In the genomic region with DNA sequence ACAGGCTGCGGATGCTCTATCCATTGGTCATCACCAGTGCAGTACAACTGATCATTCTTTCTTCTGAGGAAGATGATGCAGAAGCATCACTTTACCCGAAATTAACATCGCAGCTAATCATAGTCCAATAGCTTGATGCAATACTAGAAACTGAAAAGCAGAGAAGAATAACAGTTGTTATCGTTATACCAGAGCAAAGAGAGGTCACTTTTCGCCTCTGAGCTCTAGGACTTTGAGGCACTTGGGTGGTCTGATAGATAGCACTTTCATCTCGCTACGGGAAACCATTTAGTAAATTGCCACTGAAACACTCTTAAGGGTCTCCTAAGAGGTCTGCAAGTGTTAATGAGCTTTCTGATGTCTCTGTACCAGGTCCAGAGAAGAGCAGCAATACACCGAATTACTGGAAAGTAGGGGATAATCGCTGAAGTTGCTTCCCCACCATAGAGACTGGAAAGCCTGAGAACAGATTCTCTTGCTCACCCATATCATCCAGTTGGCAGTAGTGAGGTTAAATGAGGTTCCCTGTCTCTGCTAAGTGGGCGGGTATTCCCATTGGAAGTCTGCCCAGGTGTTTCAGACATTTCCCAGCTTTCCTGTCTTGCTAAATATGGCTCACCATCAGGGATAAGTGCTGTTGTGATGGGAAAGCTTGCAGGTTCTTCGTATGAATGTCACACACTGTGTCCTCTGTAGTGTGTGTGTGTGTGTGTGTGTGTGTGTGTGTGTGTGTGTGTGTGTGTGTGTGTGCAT, we compare ENCODE assay signal across 9 mouse cellular contexts.
DNase-seq lines count a peak whose midpoint lies in the region; ATAC-seq and TF ChIP-seq lines count a peak whose summit lies in the region.
"Had no signal": no experiment of that assay in that cellular context is flagged by ENCODE, and none has a peak within 500 bp of the region (broad histone marks: within the 10 kb centered on the region; RNA-seq: fewer than 3 reads in every experiment).

No protein-coding gene starts in this region.

- no peak for TF ChIP-seq CTCF in stomach, postnatal 0 days (IDR thresholded peaks at IDR 0.05; ENCODE audit: low read depth)
- TF ChIP-seq CTCF in lung, adult 2 months (IDR thresholded peaks at IDR 0.05; ENCODE audit: insufficient read depth, low read length), result no peak

- 64% methylated on average over 11 of the region's 11 CpGs for WGBS in stomach, embryonic 14.5 days
- 71% methylated on average over 11 of the region's 11 CpGs for WGBS in stomach, postnatal 0 days
- 50% methylated on average over 11 of the region's 11 CpGs for WGBS in lung, adult 2 months
- 84% methylated on average over 11 of the region's 11 CpGs for WGBS in hindbrain, embryonic 16.5 days

- H3K27me3 ChIP-seq in stomach, embryonic 14.5 days (ENCODE audit: control insufficient read depth, insufficient read depth, low read length), result no peaks in the 10 kb centered on the region
- H3K27me3 ChIP-seq in stomach, postnatal 0 days (ENCODE audit: control insufficient read depth, insufficient read depth, low read length), result no peaks in the 10 kb centered on the region
- no peaks in the 10 kb centered on the region for H3K27me3 ChIP-seq in hindbrain, embryonic 16.5 days (replicated peaks; ENCODE audit: control insufficient read depth, insufficient read depth, low read length)
- H3K27me3 ChIP-seq: limb, embryonic 12.5 days had no signal

- H3K4me1 ChIP-seq in stomach, embryonic 14.5 days (ENCODE audit: control insufficient read depth, insufficient read depth, low read length), result no peaks in the 10 kb centered on the region
- no peaks in the 10 kb centered on the region for H3K4me1 ChIP-seq in stomach, postnatal 0 days (replicated peaks; ENCODE audit: control insufficient read depth, insufficient read depth)
- H3K4me1 ChIP-seq in lung, adult 2 months (ENCODE audit: control insufficient read depth, insufficient read depth, low read length), result no peaks in the 10 kb centered on the region
- no peaks in the 10 kb centered on the region for H3K4me1 ChIP-seq in hindbrain, embryonic 16.5 days (ENCODE audit: control insufficient read depth, insufficient read depth, low read depth, low read length)

- no peaks in the 10 kb centered on the region for H3K9me3 ChIP-seq in stomach, embryonic 14.5 days (ENCODE audit: control insufficient read depth, low read depth, low read length)
- H3K9me3 ChIP-seq in stomach, postnatal 0 days (ENCODE audit: control insufficient read depth, low read length), result no peaks in the 10 kb centered on the region
- no peaks in the 10 kb centered on the region for H3K9me3 ChIP-seq in hindbrain, embryonic 16.5 days (ENCODE audit: control insufficient read depth, low read length)

- H3K4me2 ChIP-seq in stomach, embryonic 14.5 days (replicated peaks; ENCODE audit: low read depth, low read length), result no peak overlapping the region
- no peak overlapping the region for H3K4me2 ChIP-seq in stomach, postnatal 0 days (replicated peaks; ENCODE audit: low read depth)
- no peak overlapping the region for H3K4me2 ChIP-seq in hindbrain, embryonic 16.5 days (ENCODE audit: low read length)
- H3K4me2 ChIP-seq: limb, embryonic 12.5 days had no signal

- TF ChIP-seq POLR2A in lung, adult 2 months (IDR thresholded peaks at IDR 0.05; ENCODE audit: borderline replicate concordance, extremely low read depth, low read depth, low read length), result no peak

- intact Hi-C loops in heart, postnatal 10 days (cut with DNase I), result loop anchor here (5.0 kb wide), 1 partner anchor 140 kb away; no protein-coding TSS in a partner anchor

- H3K9ac ChIP-seq in stomach, embryonic 14.5 days (replicated peaks; ENCODE audit: low read depth, low read length), result no peak overlapping the region
- H3K9ac ChIP-seq in stomach, postnatal 0 days (ENCODE audit: low read length), result no peak overlapping the region
- H3K9ac ChIP-seq in hindbrain, embryonic 16.5 days (ENCODE audit: low read depth, low read length), result no peak overlapping the region
- H3K9ac ChIP-seq: limb, embryonic 12.5 days had no signal

- 0 out of 2 replicates have a peak, but pooled peaks have one; percentile 10 for ATAC-seq in stomach, embryonic 14.5 days (ENCODE audit: insufficient number of reproducible peaks, insufficient read depth, low FRiP score, low read depth)
- ATAC-seq in stomach, postnatal 0 days (ENCODE audit: low FRiP score, low TSS enrichment), result no peak
- ATAC-seq in hindbrain, embryonic 16.5 days, result no peak

- no peak for TF ChIP-seq EP300 in stomach, postnatal 0 days (optimal IDR thresholded peaks at IDR 0.05)

- no peaks in the 10 kb centered on the region for H3K36me3 ChIP-seq in stomach, embryonic 14.5 days (ENCODE audit: control insufficient read depth, insufficient read depth, low read length)
- no peaks in the 10 kb centered on the region for H3K36me3 ChIP-seq in stomach, postnatal 0 days (ENCODE audit: control insufficient read depth, insufficient read depth, low read length)
- no peaks in the 10 kb centered on the region for H3K36me3 ChIP-seq in hindbrain, embryonic 16.5 days (ENCODE audit: control insufficient read depth, insufficient read depth, low read length)
- H3K36me3 ChIP-seq: limb, embryonic 12.5 days had no signal

- H3K4me3 ChIP-seq in stomach, embryonic 14.5 days (ENCODE audit: low read depth, low read length), result no peak overlapping the region
- no peak overlapping the region for H3K4me3 ChIP-seq in stomach, postnatal 0 days (ENCODE audit: low read depth, low read length)
- H3K4me3 ChIP-seq in lung, adult 2 months (replicated peaks; ENCODE audit: extremely low read depth, low read depth, low read length), result no peak overlapping the region
- H3K4me3 ChIP-seq in hindbrain, embryonic 16.5 days (ENCODE audit: low read length), result no peak overlapping the region
- H3K4me3 ChIP-seq: limb, embryonic 12.5 days had no signal

- DNase-seq in stomach, postnatal 0 days (ENCODE audit: low spot score), result no peak
- peak; percentile 93 to 94 for DNase-seq in heart, postnatal 10 days
- DNase-seq in lung, adult 2 months, result peak; percentile 30
- DNase-seq in ovary, postnatal 14 days (ENCODE audit: low spot score), result no peak
- DNase-seq in spleen, postnatal 10 days (ENCODE audit: low spot score in 2 of 2), result no peak
- no peak for DNase-seq in thymus, postnatal 10 days (ENCODE audit: low spot score in 2 of 2)

- no peak overlapping the region for H3K27ac ChIP-seq in stomach, embryonic 14.5 days (ENCODE audit: low read length)
- H3K27ac ChIP-seq in stomach, postnatal 0 days (replicated peaks), result no peak overlapping the region
- H3K27ac ChIP-seq in hindbrain, embryonic 16.5 days (ENCODE audit: low read depth, low read length), result no peak overlapping the region

Comparison
In these comparisons a context has a peak if more than half of its experiments do, and no peak if none do; other contexts are left out.
1. DNase-seq: peak in heart, postnatal 10 days (2 of 2) and lung, adult 2 months (single experiment); none in stomach, postnatal 0 days (single experiment), ovary, postnatal 14 days (single experiment), spleen, postnatal 10 days (0 of 2) and thymus, postnatal 10 days (0 of 2).